Mouse (Mus musculus): Measurements from ENCODE around the gene Stap2. TPM values are rescaled to one million over a fixed set of nuclear protein-coding genes. Genes with fewer than 3 reads are reported as not detected.

Stap2 gene
- polyA plus RNA-seq, 1 experiment from 2014 or later, result 25.4 TPM

- peak; percentile 90 for ATAC-seq (ENCODE audit: low read depth)
- H3K27me3 ChIP-seq (ENCODE audit: control insufficient read depth, insufficient read depth, low read depth, low read length), result no peaks in the 10 kb centered on the region
- under 1% methylated on average over 73 of the region's 74 CpGs for WGBS
- peak within 1 kb of the TSS; percentile 81 for H3K27ac ChIP-seq (ENCODE audit: low read length)
- H3K4me1 ChIP-seq (replicated peaks; ENCODE audit: control insufficient read depth, insufficient read depth, low read length), result peaks cover 28% of the 10 kb centered on the region
- H3K4me2 ChIP-seq (ENCODE audit: low read depth, low read length), result peak within 1 kb of the TSS; percentile 69
- H3K36me3 ChIP-seq (ENCODE audit: control insufficient read depth, insufficient read depth, low read length), result no peaks in the 10 kb centered on the region
- no peaks in the 10 kb centered on the region for H3K9me3 ChIP-seq (ENCODE audit: control insufficient read depth, low read length)
- peak within 1 kb of the TSS; percentile 79 for H3K4me3 ChIP-seq (ENCODE audit: low read length)
- peak within 1 kb of the TSS; percentile 90 for H3K9ac ChIP-seq (ENCODE audit: low read length)
Measured at GRCm38 (mm10) chr17:56036176-56036900, 31.0 kb upstream of the Stap2 start, which contains the start of gene Sh3gl1. Gene Sh3gl1, minus strand, starts transcription at chr17:56036635.

- Histone ChIP-seq H3K4me2 (ENCODE audit: low read depth, low read length) (peak overlapping the region; percentile 69), H3K9ac (ENCODE audit: low read length) (peak overlapping the region; percentile 90), H3K4me1 (replicated peaks; ENCODE audit: control insufficient read depth, insufficient read depth, low read length) (peaks cover 23% of the 10 kb centered on the region), H3K9me3 (ENCODE audit: control insufficient read depth, low read length) (no peaks in the 10 kb centered on the region), H3K36me3 (ENCODE audit: control insufficient read depth, insufficient read depth, low read length) (no peaks in the 10 kb centered on the region), H3K4me3 (ENCODE audit: low read length) (peak overlapping the region; percentile 79), H3K27me3 (ENCODE audit: control insufficient read depth, insufficient read depth, low read depth, low read length) (no peaks in the 10 kb centered on the region), H3K27ac (ENCODE audit: low read length) (no peak overlapping the region)
- ATAC-seq (ENCODE audit: low read depth), result no peak
- 45% methylated on average over 4 of the region's 4 CpGs for WGBS
Measured at GRCm38 (mm10) chr17:56035216-56035615, 29.8 kb upstream of the Stap2 start.

- Histone ChIP-seq H3K4me2 (ENCODE audit: low read depth, low read length) (no peak overlapping the region; the same call in 1 of the 2 replicates), H3K9ac (ENCODE audit: low read length) (no peak overlapping the region), H3K4me1 (replicated peaks; ENCODE audit: control insufficient read depth, insufficient read depth, low read length) (peaks cover 23% of the 10 kb centered on the region), H3K27me3 (ENCODE audit: control insufficient read depth, insufficient read depth, low read depth, low read length) (no peaks in the 10 kb centered on the region), H3K9me3 (ENCODE audit: control insufficient read depth, low read length) (no peaks in the 10 kb centered on the region), H3K27ac (ENCODE audit: low read length) (no peak overlapping the region), H3K36me3 (ENCODE audit: control insufficient read depth, insufficient read depth, low read length) (no peaks in the 10 kb centered on the region), H3K4me3 (ENCODE audit: low read length) (no peak overlapping the region)
- ATAC-seq (ENCODE audit: low read depth), result no peak
- 74% methylated on average over 6 of the region's 6 CpGs for whole genome bisulfite sequencing
Measured at GRCm38 (mm10) chr17:56034726-56035100, 29.3 kb upstream of the Stap2 start.

GRCm38 (mm10) chr17:56034040-56034725 lies 28.8 kb upstream of the Stap2 start:
- no peak overlapping the region for H3K9ac ChIP-seq (ENCODE audit: low read length)
- H3K4me3 ChIP-seq (ENCODE audit: low read length), result no peak overlapping the region
- 78% methylated on average over 7 of the region's 7 CpGs for WGBS
- no peak for ATAC-seq (ENCODE audit: low read depth)
- peaks cover 23% of the 10 kb centered on the region for H3K4me1 ChIP-seq (replicated peaks; ENCODE audit: control insufficient read depth, insufficient read depth, low read length)
- H3K27ac ChIP-seq (ENCODE audit: low read length), result no peak overlapping the region
- H3K27me3 ChIP-seq (ENCODE audit: control insufficient read depth, insufficient read depth, low read depth, low read length), result no peaks in the 10 kb centered on the region
- H3K9me3 ChIP-seq (ENCODE audit: control insufficient read depth, low read length), result no peaks in the 10 kb centered on the region
- no peak overlapping the region; the same call in 1 of the 2 replicates for H3K4me2 ChIP-seq (ENCODE audit: low read depth, low read length)
- no peaks in the 10 kb centered on the region for H3K36me3 ChIP-seq (ENCODE audit: control insufficient read depth, insufficient read depth, low read length)

GRCm38 (mm10) chr17:56032831-56033230 lies 27.4 kb upstream of the Stap2 start:
- H3K4me3 ChIP-seq (ENCODE audit: low read length), result no peak overlapping the region
- no peak overlapping the region for H3K4me2 ChIP-seq (ENCODE audit: low read depth, low read length)
- H3K36me3 ChIP-seq (ENCODE audit: control insufficient read depth, insufficient read depth, low read length), result peaks cover 2% of the 10 kb centered on the region; the same call in 1 of the 2 replicates

GRCm38 (mm10) chr17:56032127-56032733 lies 26.8 kb upstream of the Stap2 start:
- ATAC-seq (ENCODE audit: low read depth), result no peak
- Histone ChIP-seq H3K36me3 (ENCODE audit: control insufficient read depth, insufficient read depth, low read length) (peaks cover 2% of the 10 kb centered on the region; the same call in 1 of the 2 replicates), H3K27me3 (ENCODE audit: control insufficient read depth, insufficient read depth, low read depth, low read length) (no peaks in the 10 kb centered on the region), H3K27ac (ENCODE audit: low read length) (no peak overlapping the region), H3K4me2 (ENCODE audit: low read depth, low read length) (no peak overlapping the region), H3K9me3 (ENCODE audit: control insufficient read depth, low read length) (no peaks in the 10 kb centered on the region), H3K4me3 (ENCODE audit: low read length) (no peak overlapping the region), H3K4me1 (replicated peaks; ENCODE audit: control insufficient read depth, insufficient read depth, low read length) (peaks cover 23% of the 10 kb centered on the region), H3K9ac (ENCODE audit: low read length) (no peak overlapping the region)
- WGBS, result 72% methylated on average over 6 of the region's 6 CpGs

More at GRCm38 (mm10) chr17:56032831-56033230, 27.4 kb upstream of the Stap2 start:
- no peak overlapping the region for H3K27ac ChIP-seq (ENCODE audit: low read length)
- H3K27me3 ChIP-seq (ENCODE audit: control insufficient read depth, insufficient read depth, low read depth, low read length), result no peaks in the 10 kb centered on the region
- H3K4me1 ChIP-seq (replicated peaks; ENCODE audit: control insufficient read depth, insufficient read depth, low read length), result peaks cover 23% of the 10 kb centered on the region
- H3K9me3 ChIP-seq (ENCODE audit: control insufficient read depth, low read length), result no peaks in the 10 kb centered on the region
- ATAC-seq (ENCODE audit: low read depth), result no peak
- H3K9ac ChIP-seq (ENCODE audit: low read length), result 0 out of 2 replicates have a peak overlapping the region, but pooled peaks have one; percentile 6
- 61% methylated on average over 7 of the region's 7 CpGs for WGBS

GRCm38 (mm10) chr17:56031431-56031830 lies 26.0 kb upstream of the Stap2 start:
- Histone ChIP-seq H3K4me2 (ENCODE audit: low read depth, low read length) (no peak overlapping the region), H3K4me3 (ENCODE audit: low read length) (no peak overlapping the region), H3K27ac (ENCODE audit: low read length) (no peak overlapping the region), H3K9ac (ENCODE audit: low read length) (no peak overlapping the region), H3K27me3 (ENCODE audit: control insufficient read depth, insufficient read depth, low read depth, low read length) (no peaks in the 10 kb centered on the region), H3K9me3 (ENCODE audit: control insufficient read depth, low read length) (no peaks in the 10 kb centered on the region), H3K4me1 (replicated peaks; ENCODE audit: control insufficient read depth, insufficient read depth, low read length) (peaks cover 20% of the 10 kb centered on the region), H3K36me3 (ENCODE audit: control insufficient read depth, insufficient read depth, low read length) (peaks cover 2% of the 10 kb centered on the region; the same call in 1 of the 2 replicates)
- 88% methylated on average over 7 of the region's 7 CpGs for WGBS
- ATAC-seq (ENCODE audit: low read depth), result no peak

GRCm38 (mm10) chr17:56030919-56031318 lies 25.5 kb upstream of the Stap2 start:
- peaks cover 2% of the 10 kb centered on the region; the same call in 1 of the 2 replicates for H3K36me3 ChIP-seq (ENCODE audit: control insufficient read depth, insufficient read depth, low read length)
- H3K9ac ChIP-seq (ENCODE audit: low read length), result no peak overlapping the region
- ATAC-seq (ENCODE audit: low read depth), result no peak
- H3K9me3 ChIP-seq (ENCODE audit: control insufficient read depth, low read length), result no peaks in the 10 kb centered on the region
- H3K4me3 ChIP-seq (ENCODE audit: low read length), result no peak overlapping the region
- H3K27ac ChIP-seq (ENCODE audit: low read length), result no peak overlapping the region
- H3K27me3 ChIP-seq (ENCODE audit: control insufficient read depth, insufficient read depth, low read depth, low read length), result no peaks in the 10 kb centered on the region
- H3K4me1 ChIP-seq (replicated peaks; ENCODE audit: control insufficient read depth, insufficient read depth, low read length), result peaks cover 20% of the 10 kb centered on the region
- WGBS, result 37% methylated on average over 5 of the region's 5 CpGs
- no peak overlapping the region for H3K4me2 ChIP-seq (ENCODE audit: low read depth, low read length)

Measured in lung, embryonic 16.5 days (tissue).